Mouse (Mus musculus) T-cell, adult 66 days (primary cell): ENCODE results near the gene Slc9a2. TPM values are rescaled to one million over a fixed set of nuclear protein-coding genes. Genes with fewer than 3 reads are reported as not detected.

Source experiments
- total RNA-seq, 2 experiments: library from RNA; stranded (reverse); gene quantifications; 3 replicates in 1 of 2; 4 replicates in 1 of 2; pipeline ENCODE4 v1.2.4; 2023

The Slc9a2 gene
- total RNA-seq: not detected

DNA sequence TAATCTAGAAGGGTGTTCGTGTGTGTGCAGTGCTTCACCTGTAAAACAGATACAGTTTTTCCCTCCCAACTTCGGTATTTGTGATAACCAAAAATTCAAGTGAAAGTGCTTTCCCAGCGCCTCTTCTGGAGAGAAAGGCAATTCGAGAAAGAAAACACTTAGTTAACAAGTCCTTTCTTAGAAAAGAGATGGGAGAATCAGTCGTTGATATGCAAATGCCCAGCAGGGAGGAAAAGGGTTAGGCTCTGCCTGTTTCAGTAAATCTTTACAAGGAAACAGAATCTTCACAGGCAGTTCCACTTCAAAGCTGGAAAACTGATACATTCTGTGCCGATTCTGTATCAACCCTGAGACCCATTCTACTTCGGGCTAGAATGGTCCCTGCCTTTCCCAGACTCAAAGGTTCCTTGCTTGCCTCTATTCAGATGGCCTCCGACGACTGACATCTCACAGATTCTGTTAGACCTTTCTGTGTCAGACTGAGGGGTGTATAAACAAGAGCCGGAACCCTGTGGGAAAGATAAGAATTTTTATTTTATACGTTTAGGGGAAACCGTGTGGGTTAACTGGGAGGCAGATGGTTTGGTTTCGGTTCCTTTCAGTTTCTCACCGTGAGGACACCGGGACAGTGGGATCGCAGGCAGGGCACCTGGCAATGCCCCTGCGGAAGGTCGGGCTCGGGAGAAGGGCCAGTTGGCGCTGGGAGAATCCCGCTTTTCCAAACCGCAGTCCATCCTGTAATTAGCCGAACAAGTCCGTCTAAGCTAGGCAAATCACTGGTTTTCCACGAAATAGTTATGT is at the start of gene Slc9a2:
Gene Slc9a2, plus strand, starts transcription at position 508 of the 801 bp plus-strand sequence.

DNA sequence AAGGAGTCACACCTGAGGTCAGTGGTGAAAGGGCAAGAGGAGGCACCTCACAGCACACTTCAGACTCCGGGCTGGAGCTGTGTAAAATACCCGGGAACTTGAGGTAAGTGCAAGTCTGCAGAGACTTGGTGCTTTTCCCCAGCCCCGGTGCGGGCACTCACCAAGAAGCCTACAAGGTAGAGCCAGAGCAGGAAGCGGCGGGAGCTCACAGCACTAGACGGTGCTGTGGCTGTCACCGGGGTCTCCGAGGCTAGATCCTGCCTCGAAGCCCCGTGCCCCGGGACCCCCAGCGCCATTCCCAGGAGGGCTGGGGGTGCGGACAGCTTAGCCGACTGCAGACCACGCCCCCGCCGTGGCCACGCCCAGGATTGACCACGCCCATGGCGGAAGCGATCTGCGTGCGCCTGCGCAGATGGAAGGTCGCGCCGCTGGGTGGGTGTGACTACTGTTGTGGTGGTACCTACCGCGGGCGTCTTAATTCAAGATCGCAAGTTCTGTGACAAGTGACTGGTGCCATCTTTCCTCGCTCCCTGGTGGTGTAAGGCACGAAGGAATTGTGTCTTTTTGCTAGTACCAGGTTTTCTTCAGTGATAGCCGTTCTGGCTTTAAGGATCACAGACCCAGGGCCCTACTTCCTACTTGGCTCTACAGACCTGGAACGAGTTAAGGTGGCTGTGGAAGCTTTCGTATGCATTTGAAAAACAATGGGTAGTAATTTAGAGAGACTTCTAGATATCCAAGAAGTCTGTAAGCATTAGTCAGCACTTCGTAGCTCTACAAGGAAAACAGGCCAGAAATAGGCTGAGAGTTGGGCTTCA is 110.2 kb downstream of the Slc9a2 start, which contains the start of gene Mfsd9:
Gene Mfsd9, minus strand, starts transcription at position 364 of the 818 bp plus-strand sequence.

GRCm38 (mm10) chr1:40805351-40805750 is 125.0 kb downstream of the Slc9a2 start, which contains the start of gene Tmem182:
Tmem182 (plus strand) TSS chr1:40805601.

Other genes starting within 250 kb of the Slc9a2 start
- gene Il18r1, start 215.0 kb upstream of the Slc9a2 start, total RNA-seq: 10 to 100 TPM; 61.5 to 65.6 TPM
- gene Il18rap, start 165.2 kb upstream of the Slc9a2 start, total RNA-seq: 10 to 100 TPM; 19.1 to 26.4 TPM
- gene Slc9a4, start 100.5 kb upstream of the Slc9a2 start, total RNA-seq: not detected
- gene Mfsd9, start 110.1 kb downstream of the Slc9a2 start, total RNA-seq: 1 to 10 TPM in 1 of 2 experiments, under 1 TPM in 1; 0.82 to 1.6 TPM
- gene Tmem182, start 125.0 kb downstream of the Slc9a2 start, total RNA-seq: not detected